ENCODE assay signal across 17 mouse cellular contexts in genomic region chr13:63936369-63936768, GRCm38 (mm10).
"Had no signal": no experiment of that assay in that cellular context is flagged by ENCODE, and none has a peak within 500 bp of the region (broad histone marks: within the 10 kb centered on the region; RNA-seq: fewer than 3 reads in every experiment).

No protein-coding gene starts in this region.

- H3K4me1 ChIP-seq: midbrain, embryonic 12.5 days; neural tube, embryonic 13.5 days had no signal

- H3K36me3 ChIP-seq: limb, embryonic 12.5 days; lung, embryonic 15.5 days; midbrain, embryonic 12.5 days; neural tube, embryonic 13.5 days had no signal

- H3K4me2 ChIP-seq: limb, embryonic 12.5 days; lung, embryonic 15.5 days; midbrain, embryonic 12.5 days; neural tube, embryonic 13.5 days had no signal

- H3K27ac ChIP-seq: hindbrain, postnatal 0 days; layer of hippocampus, adult 2 months; limb, embryonic 12.5 days; lung, embryonic 15.5 days; midbrain, embryonic 12.5 days; neural tube, embryonic 13.5 days; stomach, postnatal 0 days had no signal

- ATAC-seq: hindbrain, postnatal 0 days; midbrain, embryonic 16.5 days had no signal

- H3K9ac ChIP-seq: limb, embryonic 12.5 days; lung, embryonic 15.5 days; midbrain, embryonic 12.5 days; neural tube, embryonic 13.5 days had no signal

- H3K4me3 ChIP-seq: layer of hippocampus, adult 2 months; limb, embryonic 12.5 days; lung, embryonic 15.5 days; midbrain, embryonic 12.5 days; neural tube, embryonic 13.5 days had no signal

- H3K27me3 ChIP-seq: lung, embryonic 15.5 days; neural tube, embryonic 13.5 days had no signal

- H3K9me3 ChIP-seq: limb, embryonic 12.5 days; lung, embryonic 15.5 days; midbrain, embryonic 12.5 days; neural tube, embryonic 13.5 days had no signal

- DNase-seq: kidney, adult 11 months; kidney, adult 9 months; kidney, postnatal 10 days; kidney, postnatal 4 days; lung, postnatal 14 days; right cerebral cortex, adult 18-20 months; right cerebral cortex, postnatal 25 days; thymus, adult 18-20 months; thymus, postnatal 14 days had no signal
